Mouse (Mus musculus): Measurements from ENCODE around the gene Socs5. TPM values are rescaled to one million over a fixed set of nuclear protein-coding genes. Genes with fewer than 3 reads are reported as not detected.

Socs5 gene
- polyA plus RNA-seq, 1 experiment from 2014 or later = 4.8 TPM

DNA sequence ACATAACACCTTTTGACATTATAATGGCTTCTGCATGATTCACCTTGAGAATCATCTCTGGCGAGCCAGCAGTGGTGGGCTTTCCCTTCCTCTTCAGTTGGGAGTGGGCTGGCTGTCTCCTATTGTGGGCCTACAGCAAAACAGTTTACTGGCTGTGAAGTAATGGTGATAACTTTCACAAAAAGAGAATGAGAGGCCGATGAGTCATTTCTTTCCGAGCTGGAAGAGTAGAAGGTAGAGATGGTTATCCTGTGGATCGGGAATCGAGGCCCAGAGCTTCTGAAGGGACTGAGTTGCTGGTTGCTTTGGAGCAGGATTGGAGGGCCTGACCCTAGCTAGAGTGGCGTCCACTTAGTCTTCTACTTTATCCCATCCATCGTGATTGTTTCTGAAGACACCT, 2.0 kb downstream of the Socs5 start:
- peaks cover 35% of the 10 kb centered on the region for H3K4me1 ChIP-seq
- no peak overlapping the region for H3K27ac ChIP-seq
- no peak for ATAC-seq
- H3K9me3 ChIP-seq (replicated peaks) = no peaks in the 10 kb centered on the region
- H3K27me3 ChIP-seq (replicated peaks) = peaks cover 14% of the 10 kb centered on the region
- no peak overlapping the region for H3K4me3 ChIP-seq
- H3K4me2 ChIP-seq = no peak overlapping the region
- no peak overlapping the region for H3K9ac ChIP-seq
- WGBS (ENCODE audit: insufficient replicate concordance) = 67% methylated on average over 7 of the region's 7 CpGs
- H3K36me3 ChIP-seq = no peaks in the 10 kb centered on the region

DNA sequence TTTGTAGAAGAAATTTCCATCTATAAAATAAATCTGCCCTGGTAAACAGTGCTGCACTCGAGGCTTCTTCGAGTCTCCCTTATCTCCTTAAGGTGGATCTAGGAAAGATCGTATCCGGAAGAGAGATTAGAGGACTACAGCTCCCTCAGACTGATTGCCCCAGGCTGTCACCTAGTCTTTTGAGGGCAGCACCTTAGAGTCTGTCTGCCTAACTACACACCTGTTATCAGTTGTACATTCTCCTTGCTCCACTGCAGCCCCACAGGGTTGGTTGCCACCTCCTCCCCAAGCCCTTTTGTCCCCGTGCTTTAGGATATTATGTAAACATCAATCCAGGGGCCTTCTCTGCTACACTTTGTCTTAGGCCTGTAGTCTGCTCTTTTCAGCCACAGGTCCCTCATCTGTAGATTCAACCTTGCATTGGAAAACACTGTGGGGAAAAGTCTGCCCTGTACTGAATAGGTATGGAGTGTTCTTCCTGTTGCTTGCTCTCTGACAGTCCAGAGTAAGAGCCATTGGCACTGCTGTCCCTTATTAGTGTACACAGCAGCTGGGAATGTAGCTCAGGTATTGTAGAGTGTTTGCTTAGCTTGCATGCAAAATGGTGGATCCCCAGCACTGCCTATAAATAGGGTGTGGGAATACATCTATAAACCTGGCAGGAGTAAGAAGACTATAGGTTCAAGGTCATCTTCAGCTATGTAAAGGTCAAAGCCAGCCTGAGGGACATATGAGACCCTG, 5.5 kb downstream of the Socs5 start:
- Histone ChIP-seq H3K4me3 (no peak overlapping the region), H3K4me1 (peaks cover 15% of the 10 kb centered on the region; the same call in 1 of the 2 replicates), H3K27ac (no peak overlapping the region), H3K9me3 (replicated peaks) (no peaks in the 10 kb centered on the region), H3K36me3 (no peaks in the 10 kb centered on the region), H3K27me3 (replicated peaks) (peaks cover 7% of the 10 kb centered on the region), H3K4me2 (no peak overlapping the region), H3K9ac (no peak overlapping the region)
- no peak for ATAC-seq
- 57% methylated on average over 5 of the region's 5 CpGs for WGBS (ENCODE audit: insufficient replicate concordance)

DNA sequence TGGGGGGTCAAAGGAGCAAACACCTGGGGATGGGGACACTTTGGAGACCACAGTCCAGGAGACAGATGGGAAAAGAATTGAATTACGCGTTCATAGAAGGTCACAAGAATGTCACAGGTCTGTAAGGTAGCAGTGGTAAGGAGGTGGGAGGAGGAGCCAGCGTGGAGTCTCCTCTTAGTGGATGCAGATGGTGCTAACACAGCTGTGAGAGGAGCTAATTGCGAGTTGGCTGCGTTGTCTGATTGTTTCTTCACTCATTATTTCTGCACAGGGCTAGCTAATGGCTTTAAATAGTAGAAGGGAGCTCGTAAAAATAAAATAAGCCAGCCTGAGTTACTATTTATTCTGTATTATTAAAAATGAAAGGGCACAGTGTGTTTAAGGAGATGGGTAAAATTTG, 8.1 kb downstream of the Socs5 start:
- Histone ChIP-seq H3K9ac (no peak overlapping the region), H3K27ac (no peak overlapping the region), H3K4me2 (no peak overlapping the region), H3K4me3 (no peak overlapping the region), H3K27me3 (replicated peaks) (no peaks in the 10 kb centered on the region), H3K36me3 (no peaks in the 10 kb centered on the region), H3K4me1 (peaks cover 12% of the 10 kb centered on the region), H3K9me3 (replicated peaks) (no peaks in the 10 kb centered on the region)
- WGBS (ENCODE audit: insufficient replicate concordance) = 67% methylated on average over 6 of the region's 6 CpGs
- ATAC-seq = no peak

DNA sequence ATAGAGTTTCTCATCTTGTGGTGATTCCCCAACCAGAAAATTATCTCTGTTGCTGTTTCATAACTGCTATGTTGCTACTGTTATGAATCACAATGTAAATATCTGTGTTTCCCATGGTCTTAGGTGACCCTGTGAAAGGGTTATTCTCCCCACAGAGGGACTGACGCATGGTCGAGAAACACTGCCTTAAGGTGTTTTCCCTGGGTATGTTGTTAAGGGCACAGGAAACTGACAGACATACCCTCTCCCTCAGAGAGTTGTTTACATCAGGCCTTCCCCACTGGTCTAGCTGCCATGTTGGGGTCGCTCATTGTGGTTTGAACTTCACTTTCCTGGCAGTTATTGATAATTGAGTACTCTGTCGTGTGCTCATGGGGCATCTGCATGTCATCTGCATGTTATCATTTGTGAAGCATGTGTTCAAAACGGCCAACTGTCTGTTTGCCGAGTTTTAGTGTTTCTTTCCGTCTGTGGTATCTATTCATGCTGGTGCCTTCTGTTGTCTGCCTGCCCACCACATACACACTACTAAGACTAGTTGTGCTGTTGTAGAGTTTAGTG, 11.6 kb downstream of the Socs5 start:
- 0 out of 2 replicates have a peak, but pooled peaks have one; percentile 47 for ATAC-seq
- 38% methylated on average over 7 of the region's 7 CpGs for WGBS (ENCODE audit: insufficient replicate concordance)
- no peak overlapping the region for H3K9ac ChIP-seq
- no peaks in the 10 kb centered on the region for H3K27me3 ChIP-seq (replicated peaks)
- no peaks in the 10 kb centered on the region for H3K9me3 ChIP-seq (replicated peaks)
- H3K4me2 ChIP-seq = no peak overlapping the region
- no peak overlapping the region for H3K27ac ChIP-seq
- H3K36me3 ChIP-seq = peaks cover 7% of the 10 kb centered on the region
- no peak overlapping the region for H3K4me3 ChIP-seq
- peaks cover 8% of the 10 kb centered on the region for H3K4me1 ChIP-seq

DNA sequence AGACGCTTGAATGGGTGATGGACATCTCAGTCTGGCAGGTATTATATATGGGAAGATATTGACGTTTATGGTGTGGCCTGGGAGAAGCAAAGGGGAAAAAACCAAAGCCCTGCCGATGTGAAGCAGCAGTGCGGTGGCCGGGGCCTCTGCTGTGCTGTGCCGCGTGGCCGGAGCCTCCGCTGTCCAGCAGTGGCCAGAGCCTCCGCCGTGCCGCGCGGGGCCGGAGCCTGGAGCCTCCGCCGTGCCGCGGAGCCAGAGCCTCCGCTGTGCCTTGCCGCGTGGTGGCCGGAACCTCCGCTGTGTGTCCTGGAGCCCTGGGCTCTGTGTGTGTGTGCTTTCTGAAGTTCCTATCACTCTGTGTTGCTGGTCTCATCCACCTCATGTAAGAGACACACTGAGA, 17.9 kb downstream of the Socs5 start:
- H3K4me3 ChIP-seq = no peak overlapping the region

DNA sequence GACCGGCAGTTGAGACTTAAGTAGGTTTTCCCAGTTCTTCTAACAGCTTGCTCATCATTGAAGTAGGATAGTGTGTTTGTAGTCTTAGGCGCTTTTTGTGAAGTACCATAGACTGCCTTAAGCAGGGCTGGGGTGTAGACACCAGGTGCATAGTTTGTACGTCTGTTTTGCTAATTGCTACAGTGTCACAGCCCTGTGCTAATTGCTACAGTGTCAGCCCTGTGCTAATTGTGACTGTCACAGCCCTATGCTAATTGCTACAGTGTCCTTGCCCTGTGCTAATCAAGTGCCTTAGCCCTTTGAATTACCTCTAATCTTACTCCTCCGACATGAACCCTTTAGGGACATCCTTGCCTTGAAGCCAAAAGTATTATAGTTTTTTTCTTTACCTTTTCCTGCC, 24.8 kb downstream of the Socs5 start:
- ATAC-seq = no peak
- H3K9ac ChIP-seq = no peak overlapping the region
- peaks cover 19% of the 10 kb centered on the region for H3K36me3 ChIP-seq
- no peaks in the 10 kb centered on the region for H3K27me3 ChIP-seq (replicated peaks)
- H3K9me3 ChIP-seq (replicated peaks) = no peaks in the 10 kb centered on the region
- no peak overlapping the region for H3K4me3 ChIP-seq
- no peak overlapping the region for H3K27ac ChIP-seq
- H3K4me1 ChIP-seq = no peaks in the 10 kb centered on the region
- H3K4me2 ChIP-seq = no peak overlapping the region
- 69% methylated on average over 4 of the region's 4 CpGs for WGBS (ENCODE audit: insufficient replicate concordance)

More for the DNA sequence above, 17.9 kb downstream of the Socs5 start:
- Histone ChIP-seq H3K27ac (no peak overlapping the region), H3K27me3 (replicated peaks) (no peaks in the 10 kb centered on the region), H3K4me1 (no peaks in the 10 kb centered on the region), H3K4me2 (peak overlapping the region; percentile 39), H3K36me3 (peaks cover 19% of the 10 kb centered on the region), H3K9ac (no peak overlapping the region), H3K9me3 (replicated peaks) (no peaks in the 10 kb centered on the region)
- ATAC-seq = no peak
- WGBS (ENCODE audit: insufficient replicate concordance) = 62% methylated on average over 18 of the region's 24 CpGs

DNA sequence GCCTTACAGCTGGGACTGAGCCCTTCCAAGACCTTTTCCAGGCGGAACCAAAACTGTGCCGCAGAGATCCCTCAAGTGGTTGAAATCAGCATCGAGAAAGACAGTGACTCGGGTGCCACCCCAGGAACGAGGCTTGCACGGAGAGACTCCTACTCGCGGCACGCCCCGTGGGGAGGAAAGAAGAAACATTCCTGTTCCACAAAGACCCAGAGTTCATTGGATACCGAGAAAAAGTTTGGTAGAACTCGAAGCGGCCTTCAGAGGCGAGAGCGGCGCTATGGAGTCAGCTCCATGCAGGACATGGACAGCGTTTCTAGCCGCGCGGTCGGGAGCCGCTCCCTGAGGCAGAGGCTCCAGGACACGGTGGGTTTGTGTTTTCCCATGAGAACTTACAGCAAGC, 26.3 kb downstream of the Socs5 start:
- no peaks in the 10 kb centered on the region for H3K9me3 ChIP-seq (replicated peaks)
- WGBS (ENCODE audit: insufficient replicate concordance) = 75% methylated on average over 23 of the region's 23 CpGs
- H3K36me3 ChIP-seq = peaks cover 19% of the 10 kb centered on the region
- no peaks in the 10 kb centered on the region for H3K4me1 ChIP-seq
- no peak for ATAC-seq
- no peak overlapping the region for H3K4me3 ChIP-seq
- no peak overlapping the region for H3K9ac ChIP-seq
- H3K4me2 ChIP-seq = no peak overlapping the region
- H3K27me3 ChIP-seq (replicated peaks) = no peaks in the 10 kb centered on the region
- H3K27ac ChIP-seq = no peak overlapping the region

DNA sequence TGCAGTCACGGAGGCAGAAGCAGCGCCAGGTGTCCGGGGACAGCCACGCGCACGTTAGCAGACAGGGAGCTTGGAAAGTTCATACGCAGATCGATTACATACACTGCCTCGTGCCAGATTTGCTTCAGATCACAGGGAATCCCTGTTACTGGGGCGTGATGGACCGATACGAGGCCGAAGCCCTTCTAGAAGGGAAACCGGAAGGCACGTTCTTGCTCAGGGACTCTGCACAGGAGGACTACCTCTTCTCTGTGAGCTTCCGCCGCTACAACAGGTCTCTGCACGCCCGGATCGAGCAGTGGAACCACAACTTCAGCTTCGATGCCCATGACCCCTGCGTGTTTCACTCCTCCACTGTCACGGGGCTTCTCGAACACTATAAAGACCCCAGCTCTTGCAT, 27.2 kb downstream of the Socs5 start:
- no peak overlapping the region for H3K27ac ChIP-seq
- no peaks in the 10 kb centered on the region for H3K4me1 ChIP-seq
- H3K4me3 ChIP-seq = no peak overlapping the region
- no peak for ATAC-seq
- H3K9ac ChIP-seq = no peak overlapping the region
- H3K4me2 ChIP-seq = no peak overlapping the region
- no peaks in the 10 kb centered on the region for H3K27me3 ChIP-seq (replicated peaks)
- no peaks in the 10 kb centered on the region for H3K9me3 ChIP-seq (replicated peaks)
- H3K36me3 ChIP-seq = peaks cover 19% of the 10 kb centered on the region
- 87% methylated on average over 24 of the region's 24 CpGs for WGBS (ENCODE audit: insufficient replicate concordance)

DNA sequence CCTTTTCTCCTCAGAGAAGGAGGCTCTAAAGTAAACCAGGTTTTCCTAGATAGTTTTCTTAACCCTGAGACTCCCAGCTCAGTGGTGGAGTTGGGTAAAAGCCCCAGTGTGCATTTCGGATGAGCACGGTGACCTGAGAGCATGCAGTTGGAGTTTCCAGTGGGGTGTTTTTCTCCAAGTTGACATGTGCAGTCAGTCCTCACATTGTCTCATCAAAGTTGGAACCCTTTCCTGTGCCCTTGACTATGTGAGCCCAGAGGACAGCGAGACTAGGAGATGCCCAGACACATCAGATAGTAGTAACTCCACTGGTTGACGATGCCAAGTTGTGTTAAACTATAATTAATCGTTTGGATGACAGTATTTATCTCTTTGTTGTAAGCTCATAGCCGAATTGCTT, 28.3 kb downstream of the Socs5 start:
- Histone ChIP-seq H3K4me3 (no peak overlapping the region), H3K4me2 (no peak overlapping the region), H3K27me3 (replicated peaks) (no peaks in the 10 kb centered on the region), H3K9me3 (replicated peaks) (no peaks in the 10 kb centered on the region), H3K27ac (no peak overlapping the region), H3K4me1 (no peaks in the 10 kb centered on the region), H3K36me3 (peaks cover 19% of the 10 kb centered on the region), H3K9ac (no peak overlapping the region)
- WGBS (ENCODE audit: insufficient replicate concordance) = 76% methylated on average over 6 of the region's 6 CpGs
- ATAC-seq = no peak

DNA sequence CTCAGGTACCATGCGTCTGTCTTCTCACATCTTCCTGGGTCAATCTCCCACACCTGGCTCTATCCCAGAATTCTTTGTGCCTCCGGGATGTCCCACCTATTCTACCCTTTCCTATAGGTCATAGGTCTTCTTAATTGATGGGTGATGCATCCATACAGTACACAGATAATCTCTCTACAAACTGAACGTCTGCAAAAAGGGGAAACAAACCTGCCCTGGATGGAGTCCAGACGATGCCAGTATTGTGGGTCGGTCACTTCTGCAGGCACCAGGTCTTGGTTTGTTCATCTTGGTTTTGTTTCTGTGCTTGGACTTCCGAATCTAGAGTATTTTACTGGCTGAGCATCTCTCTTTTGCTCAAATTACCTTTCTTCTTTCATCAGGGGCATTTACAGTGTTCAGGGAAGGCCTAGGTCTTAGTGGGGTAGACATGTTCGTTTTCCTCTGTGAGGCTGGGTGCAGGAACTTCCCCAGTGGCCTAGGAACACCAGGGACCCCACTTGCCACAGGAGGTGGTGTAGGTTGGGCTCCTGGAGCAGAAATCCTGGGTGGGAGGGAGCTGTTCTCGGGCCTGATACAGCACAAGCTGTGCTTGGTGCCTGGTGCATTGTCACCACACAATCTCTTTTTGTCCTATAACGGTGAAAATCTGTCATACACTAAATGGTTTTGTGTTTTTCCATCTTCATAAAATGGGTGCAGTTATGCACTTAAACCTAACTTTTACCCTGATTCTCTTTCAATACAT, 33.9 kb downstream of the Socs5 start:
- no peak overlapping the region for H3K4me3 ChIP-seq
- H3K27me3 ChIP-seq (replicated peaks) = no peaks in the 10 kb centered on the region
- no peak overlapping the region for H3K4me2 ChIP-seq
- WGBS (ENCODE audit: insufficient replicate concordance) = 60% methylated on average over 9 of the region's 9 CpGs
- H3K4me1 ChIP-seq = peaks cover 7% of the 10 kb centered on the region; the same call in 1 of the 2 replicates
- H3K9me3 ChIP-seq (replicated peaks) = no peaks in the 10 kb centered on the region
- peaks cover under 1% of the 10 kb centered on the region; the same call in 1 of the 2 replicates for H3K36me3 ChIP-seq
- H3K27ac ChIP-seq = no peak overlapping the region
- ATAC-seq = no peak
- H3K9ac ChIP-seq = no peak overlapping the region

DNA sequence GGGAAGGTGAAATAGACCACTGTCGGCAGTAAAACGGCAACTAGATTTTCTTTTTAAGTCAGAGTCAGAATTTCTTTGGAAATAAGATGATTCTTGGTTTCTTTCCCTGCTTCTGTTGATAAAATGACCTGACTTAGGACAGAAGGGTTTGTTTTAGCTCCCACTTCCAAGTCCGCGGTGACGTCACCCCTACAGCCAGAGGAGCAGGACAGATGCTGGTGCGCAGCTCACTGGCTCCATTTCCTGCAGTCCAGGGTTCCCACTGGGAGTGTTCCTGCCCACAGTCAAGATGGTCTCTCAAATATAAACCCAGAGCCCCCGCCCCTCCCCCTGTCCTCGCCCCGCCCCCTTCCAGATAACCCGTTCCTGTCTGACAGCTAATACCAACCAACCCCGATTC, 34.8 kb downstream of the Socs5 start:
- Histone ChIP-seq H3K4me1 (peaks cover 7% of the 10 kb centered on the region; the same call in 1 of the 2 replicates), H3K9ac (no peak overlapping the region), H3K4me3 (no peak overlapping the region; the same call in 1 of the 2 replicates), H3K36me3 (no peaks in the 10 kb centered on the region), H3K27ac (no peak overlapping the region), H3K9me3 (replicated peaks) (no peaks in the 10 kb centered on the region), H3K27me3 (replicated peaks) (no peaks in the 10 kb centered on the region), H3K4me2 (peak overlapping the region; percentile 46)
- WGBS (ENCODE audit: insufficient replicate concordance) = 34% methylated on average over 11 of the region's 11 CpGs
- ATAC-seq = no peak

DNA sequence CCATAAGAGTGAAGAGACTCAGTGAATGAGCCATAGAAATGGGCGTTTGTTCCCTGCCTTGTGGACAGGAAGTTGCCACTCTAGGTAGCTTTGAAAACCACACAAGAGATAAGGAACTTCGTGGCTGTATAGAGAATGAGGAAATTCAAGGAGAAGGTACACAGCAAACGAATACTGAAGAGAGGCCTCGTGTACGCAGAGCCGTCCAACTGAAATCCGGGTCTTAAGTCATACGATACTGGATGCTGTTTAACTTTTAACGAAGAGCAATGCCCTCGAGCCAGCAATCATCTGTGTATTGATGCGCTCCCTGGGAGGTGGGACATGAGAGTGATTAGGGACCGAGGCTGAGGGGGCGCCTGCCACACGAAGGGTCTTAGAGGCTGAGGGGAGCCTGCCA, 35.7 kb downstream of the Socs5 start:
- WGBS (ENCODE audit: insufficient replicate concordance) = 37% methylated on average over 14 of the region's 14 CpGs
- H3K4me2 ChIP-seq = no peak overlapping the region
- H3K27ac ChIP-seq = no peak overlapping the region
- no peak for ATAC-seq
- H3K36me3 ChIP-seq = no peaks in the 10 kb centered on the region
- no peaks in the 10 kb centered on the region for H3K9me3 ChIP-seq (replicated peaks)
- H3K4me1 ChIP-seq = peaks cover 7% of the 10 kb centered on the region; the same call in 1 of the 2 replicates
- no peaks in the 10 kb centered on the region for H3K27me3 ChIP-seq (replicated peaks)
- H3K4me3 ChIP-seq = no peak overlapping the region
- no peak overlapping the region for H3K9ac ChIP-seq

Measured in liver, embryonic 12.5 days (tissue).